Mouse (Mus musculus): ENCODE data around the gene Rhou.

DNA sequence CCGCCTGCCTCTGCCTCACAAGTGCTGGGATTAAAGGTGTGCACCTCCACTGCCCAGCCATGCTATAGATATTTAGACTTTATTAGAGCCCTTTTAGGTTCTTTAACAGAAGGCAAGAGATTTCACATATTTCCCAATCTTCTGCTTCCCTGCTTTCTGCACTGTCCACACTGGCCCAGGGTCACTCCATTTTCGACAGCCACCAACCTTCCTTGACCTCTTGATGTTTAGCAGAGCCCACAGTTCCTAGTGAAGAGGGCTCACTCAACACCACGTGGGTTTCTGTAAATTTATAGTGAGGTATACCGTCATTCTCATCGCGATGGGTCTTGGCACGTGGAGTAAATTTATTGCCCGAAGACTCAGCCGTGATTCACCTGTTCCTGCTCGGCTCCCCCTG lies 23.7 kb upstream of the Rhou start:
- TF ChIP-seq CTCF (IDR thresholded peaks at IDR 0.05) (no peak), EP300 (IDR thresholded peaks at IDR 0.05) (no peak)

Data from lung, postnatal 0 days (tissue).